In the genomic region with DNA sequence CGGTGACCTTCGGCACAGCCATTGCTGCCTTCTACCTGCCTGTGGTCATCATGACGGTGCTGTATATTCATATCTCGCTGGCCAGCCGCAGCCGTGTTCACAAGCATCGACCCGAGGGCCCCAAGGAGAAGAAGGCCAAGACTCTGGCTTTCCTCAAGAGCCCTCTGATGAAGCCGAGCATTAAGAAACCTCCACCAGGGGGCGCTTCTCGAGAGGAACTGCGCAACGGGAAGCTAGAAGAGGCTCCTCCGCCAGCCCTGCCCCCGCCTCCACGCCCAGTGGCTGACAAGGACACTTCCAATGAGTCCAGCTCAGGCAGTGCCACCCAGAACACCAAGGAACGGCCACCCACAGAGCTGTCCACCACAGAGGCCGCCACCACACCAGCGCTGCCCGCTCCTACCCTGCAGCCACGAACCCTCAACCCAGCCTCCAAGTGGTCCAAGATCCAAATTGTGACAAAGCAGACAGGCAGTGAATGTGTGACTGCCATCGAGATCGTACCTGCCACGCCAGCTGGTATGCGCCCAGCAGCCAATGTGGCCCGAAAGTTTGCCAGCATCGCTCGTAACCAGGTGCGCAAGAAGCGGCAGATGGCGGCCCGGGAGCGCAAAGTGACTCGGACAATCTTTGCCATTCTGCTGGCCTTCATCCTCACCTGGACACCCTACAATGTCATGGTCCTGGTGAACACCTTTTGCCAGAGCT, we compare ENCODE assay signal across 9 mouse cellular contexts. TPM values are rescaled to one million over a fixed set of nuclear protein-coding genes. Genes with fewer than 3 reads are reported as not detected.
DNase-seq lines count a peak whose midpoint lies in the region; ATAC-seq and TF ChIP-seq lines count a peak whose summit lies in the region.
"Had no signal": no experiment of that assay in that cellular context is flagged by ENCODE, and none has a peak within 500 bp of the region (broad histone marks: within the 10 kb centered on the region; RNA-seq: fewer than 3 reads in every experiment).

No protein-coding gene starts in this region.

- TF ChIP-seq CTCF in heart, adult 2 months (IDR thresholded peaks at IDR 0.05): peak; percentile 77

- 0 out of 2 replicates have a peak overlapping the region, but pooled peaks have one; percentile 13 for H3K9ac ChIP-seq in heart, adult 2 months (ENCODE audit: low read depth, low read length)
- no peak overlapping the region for H3K9ac ChIP-seq in kidney, embryonic 14.5 days (ENCODE audit: low read depth, low read length)
- no peak overlapping the region for H3K9ac ChIP-seq in liver, embryonic 11.5 days (ENCODE audit: low read depth, low read length)

- no peak for TF ChIP-seq POLR2A in heart, adult 2 months (IDR thresholded peaks at IDR 0.05; ENCODE audit: insufficient read depth, low read depth, low read length)

- no peak for TF ChIP-seq EP300 in heart, adult 2 months (IDR thresholded peaks at IDR 0.05; ENCODE audit: insufficient read depth, low read depth, low read length)

- peaks cover 2% of the 10 kb centered on the region for H3K4me1 ChIP-seq in heart, adult 2 months (ENCODE audit: control insufficient read depth, insufficient read depth, low read length)
- H3K4me1 ChIP-seq in kidney, embryonic 14.5 days (ENCODE audit: control insufficient read depth, insufficient read depth, low read length): peaks cover 21% of the 10 kb centered on the region
- H3K4me1 ChIP-seq in liver, embryonic 11.5 days (replicated peaks; ENCODE audit: control insufficient read depth, insufficient read depth, low read length): peaks cover 49% of the 10 kb centered on the region

- no peaks in the 10 kb centered on the region for H3K79me2 ChIP-seq in heart, adult 2 months (replicated peaks; ENCODE audit: control insufficient read depth, insufficient read depth, low read length)

- no peaks in the 10 kb centered on the region for H3K9me3 ChIP-seq in kidney, embryonic 14.5 days (ENCODE audit: control insufficient read depth, low read length)
- no peaks in the 10 kb centered on the region for H3K9me3 ChIP-seq in liver, embryonic 11.5 days (ENCODE audit: control insufficient read depth, low read length)

- H3K4me2 ChIP-seq in kidney, embryonic 14.5 days (replicated peaks; ENCODE audit: low read depth, low read length): no peak overlapping the region; the same call in 1 of the 2 replicates
- H3K4me2 ChIP-seq in liver, embryonic 11.5 days: peak overlapping the region; percentile 58

- no peak overlapping the region for H3K4me3 ChIP-seq in heart, adult 2 months
- peak overlapping the region; percentile 9; the same call in 1 of the 2 replicates for H3K4me3 ChIP-seq in kidney, embryonic 14.5 days (ENCODE audit: low read length)
- H3K4me3 ChIP-seq in liver, embryonic 11.5 days (ENCODE audit: low read depth, low read length): peak overlapping the region; percentile 20; the same call in 1 of the 2 replicates
- H3K4me3 ChIP-seq: erythroblast, embryonic 14.5 days had no signal

- H3K36me3 ChIP-seq in heart, adult 2 months (ENCODE audit: control insufficient read depth, insufficient read depth, low read length): no peaks in the 10 kb centered on the region
- H3K36me3 ChIP-seq in kidney, embryonic 14.5 days (ENCODE audit: control insufficient read depth, insufficient read depth, low read length): peaks cover 7% of the 10 kb centered on the region; the same call in 1 of the 2 replicates
- no peaks in the 10 kb centered on the region for H3K36me3 ChIP-seq in liver, embryonic 11.5 days (ENCODE audit: control insufficient read depth, insufficient read depth, low read length)

- WGBS in heart, adult 2 months: 43% methylated on average over 34 of the region's 34 CpGs
- 44% methylated on average over 34 of the region's 34 CpGs for WGBS in kidney, embryonic 14.5 days
- WGBS in liver, embryonic 11.5 days: 33% methylated on average over 34 of the region's 34 CpGs

- peak; percentile 55 for DNase-seq in A20 (ENCODE audit: low read depth, low spot score)
- DNase-seq in NIH3T3 (ENCODE audit: low read depth): peak; percentile 25
- peak; percentile 63 to 71 for DNase-seq in heart, adult 2 months
- peak; percentile 84 for DNase-seq in liver, embryonic 11.5 days (ENCODE audit: low spot score)
- DNase-seq in neural tube, embryonic 10.5 days (ENCODE audit: extremely low spot score, low spot score): peak; percentile 87
- DNase-seq in testis, postnatal 10 days (ENCODE audit: low spot score): peak; percentile 92

- H3K27me3 ChIP-seq in heart, adult 2 months (ENCODE audit: control insufficient read depth, insufficient read depth, low read length): peaks cover 2% of the 10 kb centered on the region
- peaks cover 8% of the 10 kb centered on the region for H3K27me3 ChIP-seq in kidney, embryonic 14.5 days (ENCODE audit: control insufficient read depth, insufficient read depth, low read length)
- H3K27me3 ChIP-seq in liver, embryonic 11.5 days (replicated peaks; ENCODE audit: control insufficient read depth, insufficient read depth, low read length): peaks cover 19% of the 10 kb centered on the region

- peak; percentile 49 for ATAC-seq in common myeloid progenitor, adult 5-6 weeks (replicated peaks; ENCODE audit: low read depth, poor library complexity, severe bottlenecking)
- ATAC-seq in kidney, embryonic 14.5 days (ENCODE audit: low FRiP score, low TSS enrichment): no peak
- ATAC-seq in liver, embryonic 11.5 days (replicated peaks; ENCODE audit: low FRiP score): 0 out of 2 replicates have a peak, but pooled peaks have one; percentile 7

- no peak overlapping the region for H3K27ac ChIP-seq in heart, adult 2 months
- H3K27ac ChIP-seq in kidney, embryonic 14.5 days (ENCODE audit: low read depth, low read length): no peak overlapping the region
- H3K27ac ChIP-seq in liver, embryonic 11.5 days (ENCODE audit: low read depth, low read length): no peak overlapping the region

- intact Hi-C loops in heart, adult 2 months (cut with DNase I): loop anchor here (10.0 kb wide), 1 partner anchor 323 kb away; no protein-coding TSS in a partner anchor

RNA-seq across cellular contexts. Expression of a gene that starts 0.9 kb away (rescaled TPM):
- total RNA-seq in common myeloid progenitor, adult 5-6 weeks (2017): 0.96 TPM in 1 of 2 replicates, not detected in the other
- not detected for total RNA-seq in heart, adult 2 months (2021)
- 0.14 and 0.29 TPM in 2 replicates for polyA plus RNA-seq in heart, adult 2 months (2012; rRNA removed)
- not detected in 2 replicates for polyA plus RNA-seq in kidney, embryonic 14.5 days (2014; fragmentation: Nextera tagmentation; extraction: Ambion mirVana)
- 0.34 and 0.36 TPM in 2 replicates for polyA plus RNA-seq in liver, embryonic 11.5 days (2014; fragmentation: Nextera tagmentation; extraction: Ambion mirVana)

RNA-seq across cellular contexts. Expression of a gene that starts 4.1 kb away (rescaled TPM):
- 0.44 TPM in 1 of 2 replicates, not detected in the other for total RNA-seq in common myeloid progenitor, adult 5-6 weeks (2017)
- total RNA-seq in heart, adult 2 months (2021): 1 to 10 TPM; 2.5 to 2.8 TPM
- polyA plus RNA-seq in heart, adult 2 months (2012; rRNA removed): 4.1 and 5.4 TPM in 2 replicates
- polyA plus RNA-seq in kidney, embryonic 14.5 days (2014; fragmentation: Nextera tagmentation; extraction: Ambion mirVana): 1,361 and 1,922 TPM in 2 replicates
- polyA plus RNA-seq in liver, embryonic 11.5 days (2014; fragmentation: Nextera tagmentation; extraction: Ambion mirVana): 461 and 501 TPM in 2 replicates

RNA-seq across cellular contexts. Expression of a gene that starts 17.5 kb away (rescaled TPM):
- total RNA-seq in common myeloid progenitor, adult 5-6 weeks (2017): 0.49 and 1.5 TPM in 2 replicates
- not detected for total RNA-seq in heart, adult 2 months (2021)
- polyA plus RNA-seq in heart, adult 2 months (2012; rRNA removed): not detected in 2 replicates
- polyA plus RNA-seq in kidney, embryonic 14.5 days (2014; fragmentation: Nextera tagmentation; extraction: Ambion mirVana): 0.31 and 0.49 TPM in 2 replicates
- polyA plus RNA-seq in liver, embryonic 11.5 days (2014; fragmentation: Nextera tagmentation; extraction: Ambion mirVana): 3.7 and 4.8 TPM in 2 replicates
- polyA plus RNA-seq: erythroblast, embryonic 14.5 days had no signal

RNA-seq across cellular contexts. Expression of a gene that starts 47.7 kb away (rescaled TPM):
- total RNA-seq in common myeloid progenitor, adult 5-6 weeks (2017): 102 and 117 TPM in 2 replicates
- total RNA-seq in heart, adult 2 months (2021): 10 to 100 TPM; 35.5 to 37.5 TPM
- polyA plus RNA-seq in heart, adult 2 months (2012; rRNA removed): 102 and 118 TPM in 2 replicates
- 35.6 and 57.5 TPM in 2 replicates for polyA plus RNA-seq in kidney, embryonic 14.5 days (2014; fragmentation: Nextera tagmentation; extraction: Ambion mirVana)
- 81.4 and 85.9 TPM in 2 replicates for polyA plus RNA-seq in liver, embryonic 11.5 days (2014; fragmentation: Nextera tagmentation; extraction: Ambion mirVana)

Comparison
In these comparisons a context has a peak if more than half of its experiments do, and no peak if none do; other contexts are left out.
1. DNase-seq: peak in every context shown above with its lines; median percentile 92 in testis, postnatal 10 days; 87 in neural tube, embryonic 10.5 days; 84 in liver, embryonic 11.5 days; 67 in heart, adult 2 months; 55 in A20; 25 in NIH3T3.
2. RNA of a gene that starts 4.1 kb away (polyA plus RNA-seq): 1,361 to 1,922 TPM in kidney, embryonic 14.5 days and 461 to 501 TPM in liver, embryonic 11.5 days; 4.1 to 5.4 TPM in heart, adult 2 months; every median in the first group is over 10 times any median in the second.